Mouse (Mus musculus) mouse trophoblast stem cell (cell line): ENCODE results near the gene Gm20708.

Experiments used
- in situ Hi-C, 2 experiments: fragments of 300-500 bp; cut with MseI, MboI; formaldehyde crosslinking; loops; 2 replicates in 1 of 2; 3 replicates in 1 of 2; pipeline ENCODE4 v1.15.1; 2025

Gm20708 gene

DNA sequence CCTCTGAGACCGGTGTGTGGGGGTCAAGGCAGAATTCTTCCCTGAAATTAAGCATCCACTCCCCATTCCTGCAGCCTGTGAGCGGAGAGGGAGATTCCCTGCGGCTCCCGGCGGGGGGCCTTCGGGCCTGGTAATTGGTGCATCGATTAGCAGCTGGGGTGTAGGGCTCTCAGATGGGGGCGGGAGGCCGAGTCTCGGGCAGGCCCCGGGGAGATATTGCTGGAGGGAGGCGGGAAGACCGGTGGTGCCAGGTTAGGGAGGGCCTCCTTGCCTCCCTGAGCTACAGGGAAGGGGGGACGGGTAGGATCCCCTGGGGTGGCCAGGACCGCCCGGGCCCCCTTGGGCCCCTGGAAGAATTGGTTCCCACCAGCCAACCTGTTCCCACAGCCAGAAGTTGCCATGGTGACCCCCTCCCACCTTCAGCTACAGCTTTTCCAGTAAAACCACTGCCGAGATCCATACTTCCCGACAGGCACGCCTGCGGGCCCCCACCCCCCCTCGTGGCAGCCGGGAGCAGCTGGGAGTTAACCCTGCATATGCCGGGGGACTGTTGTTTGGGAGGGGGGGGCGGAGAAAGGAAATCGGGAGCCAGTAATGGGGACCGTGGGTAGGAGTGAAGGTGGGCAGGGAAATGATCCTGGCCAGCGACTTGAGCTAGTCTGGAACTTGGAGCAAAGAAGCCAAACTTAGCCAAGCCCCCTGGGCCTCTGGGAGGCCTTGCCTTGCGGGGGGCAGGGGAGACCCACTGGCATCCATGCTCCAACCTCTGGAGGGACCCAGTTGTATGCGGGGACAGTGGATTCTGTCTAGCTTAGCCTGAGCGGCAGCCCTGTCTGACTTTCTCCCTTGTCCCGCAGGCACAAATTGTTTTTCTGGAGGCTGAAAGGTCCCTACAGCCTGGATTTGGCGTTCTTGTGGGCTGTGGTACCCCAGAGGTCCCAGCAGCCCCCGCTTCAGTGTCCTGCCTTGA, 79.7 kb downstream of the Gm20708 start:
- in situ Hi-C loops, result no loop called here
